Mouse (Mus musculus) lung, postnatal 0 days (tissue): Measurements from ENCODE around the gene Spns3. TPM values are rescaled to one million over a fixed set of nuclear protein-coding genes. Genes with fewer than 3 reads are reported as not detected.

Experiments
- ATAC-seq: fragments of 200-750 bp; cut with Nextera tagmentation; 2 replicates; pipeline ENCODE4 v1.8.0; 2017; ENCODE audit warnings: moderate library complexity
- DNase-seq: peaks from one replicate; pipeline ENCODE4 v3.0.0-alpha.2; 2016; ENCODE audit warnings: low spot score
- H3K27ac ChIP-seq: fragments of 300-500 bp; sonication (generic); 2 replicates; pipeline ENCODE4 v1.5.1; 2014; ENCODE audit warnings: antibody characterized with exemption, mild to moderate bottlenecking, low read length, mixed read lengths
- H3K27me3 ChIP-seq: fragments of 300-500 bp; sonication (generic); replicated peaks from 2 replicates; pipeline ENCODE4 v1.6.1; 2014; ENCODE audit warnings: low read length, mixed read lengths; ENCODE audit not compliant: insufficient read depth
- H3K36me3 ChIP-seq: fragments of 300-500 bp; sonication (generic); 2 replicates; pipeline ENCODE4 v1.6.1; 2014; ENCODE audit warnings: low read length, mixed read lengths; ENCODE audit not compliant: insufficient read depth
- H3K4me1 ChIP-seq: fragments of 300-500 bp; sonication (generic); 2 replicates; pipeline ENCODE4 v1.6.1; 2014; ENCODE audit warnings: antibody characterized with exemption, low read depth, low read length, mixed read lengths; ENCODE audit not compliant: insufficient read depth
- H3K4me2 ChIP-seq: fragments of 300-500 bp; sonication (generic); replicated peaks from 2 replicates; pipeline ENCODE4 v1.6.1; 2014; ENCODE audit warnings: low read depth, mild to moderate bottlenecking, low read length, moderate library complexity, mixed read lengths
- H3K4me3 ChIP-seq: fragments of 300-500 bp; sonication (generic); 2 replicates; pipeline ENCODE4 v1.5.1; 2014; ENCODE audit warnings: low read depth, low read length
- H3K9ac ChIP-seq: fragments of 300-500 bp; sonication (generic); replicated peaks from 2 replicates; pipeline ENCODE4 v1.6.1; 2014; ENCODE audit warnings: low read depth, mild to moderate bottlenecking
- H3K9me3 ChIP-seq: fragments of 300-500 bp; sonication (generic); 2 replicates; pipeline ENCODE4 v1.6.1; 2016; ENCODE audit warnings: low read length, mixed read lengths
- CTCF ChIP-seq: IDR thresholded peaks from 2 replicates; pipeline ENCODE4 v1.5.1; 2016; ENCODE audit warnings: antibody characterized with exemption, mild to moderate bottlenecking
- EP300 ChIP-seq: IDR thresholded peaks from 2 replicates; pipeline ENCODE4 v1.6.1; 2016; ENCODE audit warnings: antibody characterized with exemption, mild to moderate bottlenecking, control low read depth
- WGBS: fragments of 180-500 bp; shearing (Covaris S2); extraction: QIAGEN DNeasy Blood & Tissue Kit; methylation state at CpG from one replicate; pipeline ENCODE4 v1.1.7; 2014; 5-methylcytosine and 5-hydroxymethylcytosine counted together
- polyA plus RNA-seq: library from polyadenylated mRNA; unstranded; fragments of >200 nt; fragmentation: Nextera tagmentation; extraction: Ambion mirVana; gene quantifications from 2 replicates; pipeline ENCODE4 v1.2.1, GENCODE M21; 2015

The Spns3 gene
- polyA plus RNA-seq, 1 experiment from 2014 or later, result 0.06 TPM

DNA sequence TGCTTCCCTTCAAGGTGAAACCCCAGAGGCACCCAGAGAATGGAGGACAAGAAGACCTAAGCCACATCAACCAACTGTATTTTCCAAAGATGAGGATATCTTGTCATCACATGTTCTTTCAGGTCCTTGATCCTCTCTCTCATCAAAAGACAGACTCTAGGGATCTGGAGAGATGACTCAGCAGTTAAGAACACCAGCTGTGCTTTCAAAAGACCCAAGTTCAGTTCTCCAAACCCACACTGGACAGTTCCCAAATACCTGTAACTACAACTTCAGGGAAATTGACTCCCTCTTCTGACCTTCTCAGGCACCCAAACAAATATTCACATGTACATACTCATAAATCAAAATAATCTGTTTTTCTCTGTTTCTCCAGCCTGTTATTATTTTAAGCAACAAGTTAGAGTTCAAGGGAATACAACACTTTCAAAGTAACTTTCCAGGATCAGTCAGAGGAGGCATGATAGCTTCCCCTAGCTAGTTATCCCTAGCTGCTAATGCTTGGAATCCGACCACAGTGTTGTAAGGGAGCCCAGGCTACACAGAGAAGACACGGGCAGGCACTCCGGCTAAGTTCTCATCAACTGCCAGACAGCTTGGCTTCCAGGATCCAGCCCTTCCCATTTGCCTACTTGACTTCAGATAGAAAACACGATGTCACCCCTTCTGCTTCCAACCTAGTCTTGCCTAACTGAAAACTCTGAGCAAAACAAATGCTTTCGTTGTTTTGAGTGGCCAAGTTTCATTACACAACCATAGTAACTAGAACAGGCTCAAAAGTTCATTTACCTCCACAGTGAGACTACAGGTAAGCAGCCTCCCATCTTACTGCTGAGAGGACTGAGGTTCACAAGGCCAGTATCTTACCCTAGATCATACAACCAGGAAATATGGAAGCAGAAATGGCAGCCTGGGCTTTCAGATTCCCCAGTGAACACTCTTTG is 28.4 kb downstream of the Spns3 start:
- Histone ChIP-seq H3K4me3 (no peak overlapping the region), H3K9me3 (no peaks in the 10 kb centered on the region), H3K27me3 (no peaks in the 10 kb centered on the region), H3K4me2 (no peak overlapping the region), H3K27ac (no peak overlapping the region), H3K9ac (no peak overlapping the region), H3K36me3 (no peaks in the 10 kb centered on the region), H3K4me1 (no peaks in the 10 kb centered on the region)
- WGBS, result 59% methylated on average over 5 of the region's 5 CpGs
- DNase-seq, result peak; percentile 47
- TF ChIP-seq EP300, result no peak
- no peak for TF ChIP-seq CTCF
- peak; percentile 30; the same call in 1 of the 2 replicates for ATAC-seq

DNA sequence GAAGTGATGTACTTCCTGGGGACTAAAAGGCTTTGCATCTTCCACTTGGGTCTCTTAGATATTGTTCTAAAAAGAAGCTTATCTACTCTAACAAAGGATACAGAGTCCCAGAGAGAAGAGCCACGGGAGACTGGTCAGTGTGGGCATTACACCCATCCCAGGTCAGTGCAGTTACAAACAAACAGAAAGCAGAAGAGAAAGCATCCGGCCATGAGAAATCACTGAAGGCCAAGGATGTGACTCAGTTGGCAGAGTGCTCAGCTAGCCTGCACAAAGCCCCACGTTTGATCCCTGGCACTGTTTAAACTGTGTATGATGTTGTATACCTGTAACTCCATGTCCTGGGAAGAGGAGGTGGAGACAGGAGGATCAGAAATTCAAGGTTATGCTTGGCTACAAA is 30.4 kb downstream of the Spns3 start:
- no peak overlapping the region for H3K4me2 ChIP-seq
- no peaks in the 10 kb centered on the region for H3K9me3 ChIP-seq
- no peak overlapping the region for H3K9ac ChIP-seq
- no peak overlapping the region for H3K4me3 ChIP-seq
- no peak overlapping the region for H3K27ac ChIP-seq
- TF ChIP-seq CTCF (no peak), EP300 (no peak)
- 48% methylated on average over 3 of the region's 3 CpGs for WGBS
- no peaks in the 10 kb centered on the region for H3K36me3 ChIP-seq
- DNase-seq (no peak), ATAC-seq (no peak)
- no peaks in the 10 kb centered on the region for H3K4me1 ChIP-seq
- no peaks in the 10 kb centered on the region for H3K27me3 ChIP-seq

DNA sequence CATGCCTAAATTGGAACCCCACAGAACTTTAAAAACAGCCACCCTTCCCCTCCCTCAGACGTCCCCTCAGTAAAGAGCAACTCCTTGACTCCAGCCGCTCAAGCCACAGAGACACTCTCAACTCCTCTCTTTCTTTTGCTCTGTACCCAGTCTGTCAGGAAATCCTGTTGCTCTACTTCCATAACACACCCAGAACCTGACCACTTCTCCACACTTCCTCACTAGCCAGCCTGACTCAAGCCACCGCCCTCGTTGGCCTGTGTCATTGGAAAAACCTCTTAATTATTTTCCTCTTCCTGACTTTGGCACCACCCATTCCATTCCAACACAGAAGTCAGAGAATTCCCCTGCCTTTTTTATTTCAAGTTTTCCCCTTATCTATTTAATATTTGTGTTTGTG is 31.1 kb downstream of the Spns3 start:
- H3K27ac ChIP-seq, result no peak overlapping the region
- no peak for TF ChIP-seq CTCF
- TF ChIP-seq EP300, result peak; percentile 24; the same call in 1 of the 2 replicates
- DNase-seq (peak; percentile 45), ATAC-seq (peak; percentile 79)
- no peaks in the 10 kb centered on the region for H3K9me3 ChIP-seq
- no peaks in the 10 kb centered on the region for H3K27me3 ChIP-seq
- no peak overlapping the region for H3K9ac ChIP-seq
- 38% methylated on average over 4 of the region's 4 CpGs for WGBS
- H3K4me2 ChIP-seq, result no peak overlapping the region
- no peaks in the 10 kb centered on the region for H3K4me1 ChIP-seq
- no peak overlapping the region for H3K4me3 ChIP-seq
- H3K36me3 ChIP-seq, result no peaks in the 10 kb centered on the region

DNA sequence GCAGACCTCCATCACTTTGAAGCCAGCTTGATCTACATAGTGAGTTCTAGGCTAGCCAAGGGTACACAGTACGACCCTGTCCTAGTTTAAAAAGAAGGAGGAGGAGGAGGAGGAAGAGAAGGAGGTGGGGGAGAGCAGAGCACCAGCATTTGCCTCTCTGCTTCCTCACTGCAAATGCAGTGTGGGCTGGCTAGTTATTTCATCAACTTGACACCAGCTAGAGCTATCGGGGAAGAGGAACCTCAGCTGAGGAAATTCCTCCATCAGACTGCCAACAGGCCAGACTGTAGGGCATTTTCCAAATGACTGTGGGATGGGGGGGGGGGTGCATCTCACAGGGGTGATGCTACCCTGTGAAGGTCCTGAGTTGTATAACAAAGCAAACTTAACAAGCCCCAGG is 31.9 kb downstream of the Spns3 start:
- Histone ChIP-seq H3K9ac (no peak overlapping the region), H3K27me3 (no peaks in the 10 kb centered on the region), H3K36me3 (no peaks in the 10 kb centered on the region), H3K4me3 (no peak overlapping the region), H3K4me1 (no peaks in the 10 kb centered on the region), H3K27ac (no peak overlapping the region), H3K9me3 (no peaks in the 10 kb centered on the region), H3K4me2 (no peak overlapping the region)
- ATAC-seq (no peak), DNase-seq (no peak)
- WGBS, result 51% methylated on average over 2 of the region's 2 CpGs
- TF ChIP-seq EP300 (no peak), CTCF (no peak)

DNA sequence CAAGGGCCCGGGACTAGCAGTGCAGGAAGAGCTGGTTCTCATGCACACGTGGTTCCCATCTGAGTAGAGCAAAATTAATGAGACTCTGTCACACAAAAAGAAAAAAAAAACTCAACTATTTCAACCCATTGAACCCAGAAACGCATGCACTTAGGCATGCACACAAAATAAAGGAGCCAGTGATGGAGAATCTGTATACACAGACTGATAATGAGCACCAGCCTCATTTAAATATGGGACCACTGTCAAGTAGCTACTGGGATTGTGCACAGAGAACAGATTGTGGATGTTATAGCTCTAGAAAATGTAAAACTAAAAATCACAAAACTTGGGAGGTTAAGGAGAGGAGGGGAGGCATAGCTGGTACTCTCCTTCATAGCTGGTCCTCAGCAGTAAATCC is 35.3 kb downstream of the Spns3 start:
- TF ChIP-seq EP300, result no peak
- no peak for TF ChIP-seq CTCF
- no peak overlapping the region for H3K4me3 ChIP-seq
- no peak overlapping the region for H3K4me2 ChIP-seq
- no peak overlapping the region for H3K27ac ChIP-seq
- DNase-seq (no peak), ATAC-seq (no peak)
- WGBS, result 53% methylated on average over 3 of the region's 3 CpGs
- H3K4me1 ChIP-seq, result no peaks in the 10 kb centered on the region
- no peaks in the 10 kb centered on the region for H3K36me3 ChIP-seq
- no peaks in the 10 kb centered on the region for H3K27me3 ChIP-seq
- H3K9ac ChIP-seq, result no peak overlapping the region
- no peaks in the 10 kb centered on the region for H3K9me3 ChIP-seq

DNA sequence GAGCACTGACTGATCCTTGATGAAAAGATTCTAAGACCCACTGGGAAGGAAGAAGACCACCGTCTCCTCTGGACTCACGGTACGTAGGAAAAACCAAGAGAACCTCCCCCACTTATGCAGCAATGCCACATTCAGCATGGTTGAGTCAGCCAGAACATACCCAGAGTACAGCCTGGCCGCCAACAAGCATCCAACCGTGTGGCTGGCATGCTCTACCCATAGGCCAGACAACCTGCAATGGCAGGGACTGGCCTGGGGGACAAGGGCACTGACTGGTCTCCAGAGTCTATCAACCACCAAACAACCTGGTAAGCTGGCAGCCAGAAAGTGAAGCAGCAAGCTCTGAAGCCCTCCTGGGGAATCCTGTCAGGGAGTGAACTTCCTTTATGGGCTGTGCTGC is 41.7 kb downstream of the Spns3 start:
- no peaks in the 10 kb centered on the region for H3K36me3 ChIP-seq
- H3K4me2 ChIP-seq, result no peak overlapping the region
- H3K9ac ChIP-seq, result no peak overlapping the region
- H3K4me3 ChIP-seq, result no peak overlapping the region
- no peaks in the 10 kb centered on the region for H3K9me3 ChIP-seq
- H3K4me1 ChIP-seq, result no peaks in the 10 kb centered on the region
- DNase-seq, result no peak
- no peak overlapping the region for H3K27ac ChIP-seq
- no peak for ATAC-seq
- TF ChIP-seq EP300, result no peak
- no peak for TF ChIP-seq CTCF
- WGBS, result 79% methylated on average over 5 of the region's 5 CpGs
- H3K27me3 ChIP-seq, result no peaks in the 10 kb centered on the region
